Mouse (Mus musculus): Measurements from ENCODE around the gene Maff. TPM values are rescaled to one million over a fixed set of nuclear protein-coding genes. Genes with fewer than 3 reads are reported as not detected.

Maff gene
- polyA plus RNA-seq (2015; fragmentation: Nextera tagmentation; extraction: Ambion mirVana) = 1.00 and 1.0 TPM in 2 replicates

- Histone ChIP-seq H3K9me3 (0 out of 2 replicates have a peak, but pooled peaks cover 2% of the 10 kb centered on the region), H3K4me1 (replicated peaks) (peaks cover 11% of the 10 kb centered on the region), H3K4me2 (peak within 1 kb of the TSS; percentile 95), H3K36me3 (no peaks in the 10 kb centered on the region), H3K4me3 (peak within 1 kb of the TSS; percentile 73), H3K9ac (peak within 1 kb of the TSS; percentile 61), H3K27ac (replicated peaks) (peak within 1 kb of the TSS; percentile 76), H3K27me3 (peaks cover 12% of the 10 kb centered on the region; the same call in 1 of the 2 replicates)
- 57% methylated on average over 8 of the region's 8 CpGs for WGBS
- no peak for ATAC-seq (ENCODE audit: low FRiP score, low read depth)
These were observed at the start of gene Maff for GRCm38 (mm10) chr15:79346051-79346793. Gene Maff (plus strand): TSS chr15:79346621.

- no peak overlapping the region for H3K9ac ChIP-seq
- no peaks in the 10 kb centered on the region for H3K9me3 ChIP-seq
- no peaks in the 10 kb centered on the region for H3K4me1 ChIP-seq (replicated peaks)
- WGBS = 86% methylated on average over 6 of the region's 6 CpGs
- H3K36me3 ChIP-seq = no peaks in the 10 kb centered on the region
- no peak overlapping the region for H3K27ac ChIP-seq (replicated peaks)
- no peak overlapping the region for H3K4me2 ChIP-seq
- H3K27me3 ChIP-seq = no peaks in the 10 kb centered on the region
- no peak for ATAC-seq (ENCODE audit: low FRiP score, low read depth)
- H3K4me3 ChIP-seq = no peak overlapping the region
These were observed 47.9 kb upstream of the Maff start for GRCm38 (mm10) chr15:79298553-79298952.

- no peaks in the 10 kb centered on the region for H3K36me3 ChIP-seq
These were observed 46.8 kb upstream of the Maff start for GRCm38 (mm10) chr15:79299563-79300155.

GRCm38 (mm10) chr15:79303725-79304124 lies 42.7 kb upstream of the Maff start:
- Histone ChIP-seq H3K4me3 (no peak overlapping the region), H3K4me1 (replicated peaks) (no peaks in the 10 kb centered on the region), H3K9me3 (no peaks in the 10 kb centered on the region), H3K36me3 (no peaks in the 10 kb centered on the region), H3K4me2 (no peak overlapping the region), H3K9ac (no peak overlapping the region), H3K27me3 (no peaks in the 10 kb centered on the region), H3K27ac (replicated peaks) (no peak overlapping the region)
- ATAC-seq (ENCODE audit: low FRiP score, low read depth) = no peak
- WGBS = 89% methylated on average over 8 of the region's 8 CpGs

More at GRCm38 (mm10) chr15:79299563-79300155, 46.8 kb upstream of the Maff start:
- 81% methylated on average over 2 of the region's 2 CpGs for WGBS
- H3K4me2 ChIP-seq = no peak overlapping the region
- H3K27me3 ChIP-seq = no peaks in the 10 kb centered on the region
- H3K9ac ChIP-seq = no peak overlapping the region
- H3K27ac ChIP-seq (replicated peaks) = no peak overlapping the region
- H3K4me1 ChIP-seq (replicated peaks) = no peaks in the 10 kb centered on the region
- no peaks in the 10 kb centered on the region for H3K9me3 ChIP-seq
- H3K4me3 ChIP-seq = no peak overlapping the region
- ATAC-seq (ENCODE audit: low FRiP score, low read depth) = no peak

GRCm38 (mm10) chr15:79304832-79305231 lies 41.6 kb upstream of the Maff start:
- H3K4me1 ChIP-seq (replicated peaks) = no peaks in the 10 kb centered on the region
- no peak overlapping the region for H3K9ac ChIP-seq
- ATAC-seq (ENCODE audit: low FRiP score, low read depth) = no peak
- 55% methylated on average over 5 of the region's 5 CpGs for WGBS
- H3K36me3 ChIP-seq = no peaks in the 10 kb centered on the region
- no peak overlapping the region for H3K27ac ChIP-seq (replicated peaks)
- no peak overlapping the region for H3K4me3 ChIP-seq
- H3K9me3 ChIP-seq = no peaks in the 10 kb centered on the region
- H3K27me3 ChIP-seq = no peaks in the 10 kb centered on the region
- no peak overlapping the region for H3K4me2 ChIP-seq

GRCm38 (mm10) chr15:79306043-79306637 lies 40.3 kb upstream of the Maff start:
- no peak overlapping the region for H3K4me3 ChIP-seq
- no peak overlapping the region for H3K9ac ChIP-seq
- WGBS = 74% methylated on average over 23 of the region's 23 CpGs
- H3K4me1 ChIP-seq (replicated peaks) = no peaks in the 10 kb centered on the region
- no peak for ATAC-seq (ENCODE audit: low FRiP score, low read depth)
- H3K9me3 ChIP-seq = no peaks in the 10 kb centered on the region
- H3K4me2 ChIP-seq = no peak overlapping the region
- H3K36me3 ChIP-seq = no peaks in the 10 kb centered on the region; the same call in 1 of the 2 replicates
- no peaks in the 10 kb centered on the region for H3K27me3 ChIP-seq
- H3K27ac ChIP-seq (replicated peaks) = no peak overlapping the region

GRCm38 (mm10) chr15:79307861-79308260 lies 38.6 kb upstream of the Maff start:
- Histone ChIP-seq H3K4me1 (replicated peaks) (no peaks in the 10 kb centered on the region), H3K27ac (replicated peaks) (no peak overlapping the region), H3K4me2 (no peak overlapping the region), H3K9ac (no peak overlapping the region), H3K4me3 (no peak overlapping the region), H3K9me3 (no peaks in the 10 kb centered on the region), H3K27me3 (no peaks in the 10 kb centered on the region), H3K36me3 (no peaks in the 10 kb centered on the region; the same call in 1 of the 2 replicates)
- WGBS = 74% methylated on average over 4 of the region's 4 CpGs
- ATAC-seq (ENCODE audit: low FRiP score, low read depth) = no peak

GRCm38 (mm10) chr15:79313848-79314369 lies 32.5 kb upstream of the Maff start:
- no peaks in the 10 kb centered on the region for H3K9me3 ChIP-seq
- no peak overlapping the region for H3K27ac ChIP-seq (replicated peaks)
- H3K36me3 ChIP-seq = no peaks in the 10 kb centered on the region; the same call in 1 of the 2 replicates
- H3K9ac ChIP-seq = no peak overlapping the region
- no peaks in the 10 kb centered on the region for H3K4me1 ChIP-seq (replicated peaks)
- WGBS = 71% methylated on average over 8 of the region's 8 CpGs
- ATAC-seq (ENCODE audit: low FRiP score, low read depth) = no peak
- H3K27me3 ChIP-seq = no peaks in the 10 kb centered on the region
- H3K4me2 ChIP-seq = no peak overlapping the region
- H3K4me3 ChIP-seq = no peak overlapping the region

GRCm38 (mm10) chr15:79321733-79322190 lies 24.7 kb upstream of the Maff start:
- no peaks in the 10 kb centered on the region for H3K9me3 ChIP-seq
- no peaks in the 10 kb centered on the region for H3K36me3 ChIP-seq
- H3K27ac ChIP-seq (replicated peaks) = no peak overlapping the region
- H3K4me1 ChIP-seq (replicated peaks) = peaks cover 21% of the 10 kb centered on the region
- no peak overlapping the region for H3K4me3 ChIP-seq
- H3K9ac ChIP-seq = no peak overlapping the region
- H3K4me2 ChIP-seq = no peak overlapping the region
- no peaks in the 10 kb centered on the region for H3K27me3 ChIP-seq
- no peak for ATAC-seq (ENCODE audit: low FRiP score, low read depth)
- WGBS = 87% methylated on average over 5 of the region's 5 CpGs

GRCm38 (mm10) chr15:79322281-79322990 lies 24.0 kb upstream of the Maff start:
- Histone ChIP-seq H3K36me3 (no peaks in the 10 kb centered on the region), H3K4me2 (no peak overlapping the region), H3K9ac (no peak overlapping the region), H3K9me3 (no peaks in the 10 kb centered on the region), H3K4me3 (no peak overlapping the region), H3K27me3 (no peaks in the 10 kb centered on the region), H3K27ac (replicated peaks) (no peak overlapping the region), H3K4me1 (replicated peaks) (peaks cover 28% of the 10 kb centered on the region)
- 89% methylated on average over 11 of the region's 11 CpGs for WGBS
- ATAC-seq (ENCODE audit: low FRiP score, low read depth) = no peak

- H3K9ac ChIP-seq = no peak overlapping the region
- WGBS = 78% methylated on average over 6 of the region's 6 CpGs
- H3K27ac ChIP-seq (replicated peaks) = peak overlapping the region; percentile 29; the same call in 1 of the 2 replicates
These were observed 23.2 kb upstream of the Maff start for GRCm38 (mm10) chr15:79322991-79323790.

More at GRCm38 (mm10) chr15:79322991-79323790, 23.2 kb upstream of the Maff start:
- ATAC-seq (ENCODE audit: low FRiP score, low read depth) = no peak
- Histone ChIP-seq H3K4me3 (no peak overlapping the region), H3K9me3 (no peaks in the 10 kb centered on the region), H3K36me3 (no peaks in the 10 kb centered on the region), H3K4me1 (replicated peaks) (peaks cover 30% of the 10 kb centered on the region), H3K27me3 (no peaks in the 10 kb centered on the region), H3K4me2 (no peak overlapping the region)

Data from hindbrain, embryonic 15.5 days (tissue).